Mouse (Mus musculus) layer of hippocampus, adult 9-10 months (tissue): Measurements from ENCODE around the gene Timm13.

Source experiments
- DNase-seq: peaks from one replicate; pipeline ENCODE4 v3.0.0; 2022; ENCODE audit warnings: low spot score

Gene Timm13

GRCm38 (mm10) chr10:80904004-80904693 is 3.4 kb upstream of the Timm13 start:
- no peak for DNase-seq

- no peak for DNase-seq
Measured at GRCm38 (mm10) chr10:80903282-80903681, 2.5 kb upstream of the Timm13 start.

- DNase-seq: no peak
Measured at GRCm38 (mm10) chr10:80902273-80902940, 1.6 kb upstream of the Timm13 start.

GRCm38 (mm10) chr10:80901409-80902272 is 872 bp upstream of the Timm13 start:
- DNase-seq: no peak

- no peak for DNase-seq
Measured at GRCm38 (mm10) chr10:80899591-80900317, 1.0 kb downstream of the Timm13 start.

- DNase-seq: no peak
Measured at GRCm38 (mm10) chr10:80899074-80899473, 1.7 kb downstream of the Timm13 start.

- no peak for DNase-seq
Measured at GRCm38 (mm10) chr10:80897861-80898510, 2.8 kb downstream of the Timm13 start.

- no peak for DNase-seq
Measured at GRCm38 (mm10) chr10:80896581-80897485, 3.9 kb downstream of the Timm13 start.

GRCm38 (mm10) chr10:80895697-80896096 is 5.1 kb downstream of the Timm13 start:
- no peak for DNase-seq

- DNase-seq: no peak
Measured at GRCm38 (mm10) chr10:80895100-80895499, 5.7 kb downstream of the Timm13 start.

GRCm38 (mm10) chr10:80887181-80887580 is 13.6 kb downstream of the Timm13 start:
- DNase-seq: no peak

GRCm38 (mm10) chr10:80881301-80881700 is 19.5 kb downstream of the Timm13 start:
- DNase-seq: no peak

- no peak for DNase-seq
Measured at GRCm38 (mm10) chr10:80880901-80881300, 19.9 kb downstream of the Timm13 start.

- DNase-seq: no peak
Measured at GRCm38 (mm10) chr10:80880131-80880641, 20.6 kb downstream of the Timm13 start.

GRCm38 (mm10) chr10:80876594-80876993 is 24.2 kb downstream of the Timm13 start:
- DNase-seq: no peak

- DNase-seq: no peak
Measured at GRCm38 (mm10) chr10:80876028-80876427, 24.7 kb downstream of the Timm13 start.

- DNase-seq: no peak
Measured at GRCm38 (mm10) chr10:80874035-80874434, 26.7 kb downstream of the Timm13 start.

- DNase-seq: no peak
Measured at GRCm38 (mm10) chr10:80871581-80871980, 29.2 kb downstream of the Timm13 start, which contains the start of gene Tmprss9. Gene Tmprss9, plus strand, starts transcription at chr10:80871848.

- DNase-seq: no peak
Measured at GRCm38 (mm10) chr10:80870993-80871392, 29.8 kb downstream of the Timm13 start.

GRCm38 (mm10) chr10:80864446-80864845 is 36.3 kb downstream of the Timm13 start:
- no peak for DNase-seq
